Mouse (Mus musculus) neural tube, embryonic 11.5 days (tissue): ENCODE data around the gene Gm10392. TPM values are rescaled to one million over a fixed set of nuclear protein-coding genes. Genes with fewer than 3 reads are reported as not detected.

Source experiments
- ATAC-seq: fragments of 200-750 bp; cut with Nextera tagmentation; 2 replicates; pipeline ENCODE4 v1.8.0; 2017; ENCODE audit warnings: moderate number of reproducible peaks, mild to moderate bottlenecking, moderate TSS enrichment, moderate library complexity; ENCODE audit not compliant: insufficient read depth, low FRiP score, low TSS enrichment
- DNase-seq: peaks from one replicate; pipeline ENCODE4 v3.0.0-alpha.2; 2015; ENCODE audit warnings: low spot score
- H3K27ac ChIP-seq: fragments of 300-500 bp; sonication (generic); 2 replicates; pipeline ENCODE4 v1.5.1; 2014; ENCODE audit warnings: low read depth, mild to moderate bottlenecking, low read length
- H3K27me3 ChIP-seq: fragments of 300-500 bp; sonication (generic); 2 replicates; pipeline ENCODE4 v1.6.1; 2014; ENCODE audit warnings: mild to moderate bottlenecking, low read length, mixed read lengths; ENCODE audit not compliant: control insufficient read depth, insufficient read depth
- H3K36me3 ChIP-seq: fragments of 300-500 bp; sonication (generic); 2 replicates; pipeline ENCODE4 v1.6.1; 2014; ENCODE audit warnings: mild to moderate bottlenecking, low read length, moderate library complexity, mixed read lengths; ENCODE audit not compliant: control insufficient read depth, insufficient read depth
- H3K4me1 ChIP-seq: fragments of 300-500 bp; sonication (generic); 2 replicates; pipeline ENCODE4 v1.6.1; 2014; ENCODE audit warnings: low read length, mixed read lengths; ENCODE audit not compliant: control insufficient read depth, insufficient read depth
- H3K4me2 ChIP-seq: fragments of 300-500 bp; sonication (generic); 2 replicates; pipeline ENCODE4 v1.6.1; 2014; ENCODE audit warnings: low read depth, mild to moderate bottlenecking, moderate library complexity
- H3K4me3 ChIP-seq: fragments of 300-500 bp; sonication (generic); 2 replicates; pipeline ENCODE4 v1.5.1; 2014; ENCODE audit warnings: low read depth, low read length
- H3K9ac ChIP-seq: fragments of 300-500 bp; sonication (generic); 2 replicates; pipeline ENCODE4 v1.6.1; 2014; ENCODE audit warnings: mild to moderate bottlenecking, low read length
- H3K9me3 ChIP-seq: fragments of 300-500 bp; sonication (generic); 2 replicates; pipeline ENCODE4 v1.6.1; 2016; ENCODE audit warnings: low read length; ENCODE audit not compliant: control insufficient read depth
- WGBS: fragments of 180-500 bp; shearing (Covaris S2); extraction: QIAGEN DNeasy Blood & Tissue Kit; methylation state at CpG from one replicate; pipeline ENCODE4 v1.1.7; 2014; 5-methylcytosine and 5-hydroxymethylcytosine counted together
- polyA plus RNA-seq: library from polyadenylated mRNA; unstranded; fragments of >200 nt; fragmentation: Nextera tagmentation; extraction: Ambion mirVana; gene quantifications from 2 replicates; pipeline ENCODE4 v1.2.1, GENCODE M21; 2014

Gm10392 gene
- polyA plus RNA-seq, 1 experiment from 2014 or later = not detected

DNA sequence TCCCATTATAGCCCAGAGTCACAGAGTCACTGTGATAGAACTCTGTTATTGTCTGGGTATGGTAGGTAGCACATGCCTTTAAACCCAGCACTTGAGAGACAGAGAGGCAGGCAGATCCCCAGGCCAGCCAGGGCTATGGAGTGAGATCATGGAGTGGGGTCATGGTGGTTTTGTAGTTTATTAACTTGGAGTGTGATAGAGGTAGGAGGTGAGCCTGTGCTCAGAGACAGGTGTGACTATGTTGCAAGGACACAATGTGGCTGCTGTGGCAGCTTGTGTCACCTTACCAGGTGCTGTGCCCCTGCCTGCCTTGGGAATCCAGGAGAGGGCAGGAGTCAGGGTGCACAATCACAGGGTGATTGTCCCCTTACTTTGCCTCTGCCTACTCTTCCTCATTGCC is 23.5 kb downstream of the Gm10392 start:
- Histone ChIP-seq H3K4me1 (peaks cover 42% of the 10 kb centered on the region), H3K9ac (no peak overlapping the region), H3K4me2 (no peak overlapping the region)

DNA sequence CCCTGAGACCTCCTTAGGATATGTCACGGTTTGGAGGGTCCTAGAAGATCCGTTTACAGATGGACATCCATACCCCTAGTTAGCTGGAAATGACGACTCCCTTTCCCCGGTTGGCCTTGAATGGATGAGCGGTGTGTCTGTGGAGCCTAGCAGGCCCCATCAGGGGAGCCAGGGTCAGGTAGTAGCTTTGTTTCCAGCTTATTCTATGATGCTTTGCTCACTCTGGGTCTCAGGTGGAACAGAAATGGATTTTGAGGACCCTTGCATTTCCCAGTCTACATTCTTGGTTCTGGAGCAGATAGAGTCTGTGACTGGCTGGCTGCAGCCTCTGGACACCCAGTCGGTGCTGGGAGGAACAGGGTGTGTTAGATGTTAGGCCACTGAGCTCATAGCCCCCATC is 24.2 kb downstream of the Gm10392 start:
- Histone ChIP-seq H3K4me1 (peaks cover 47% of the 10 kb centered on the region), H3K9me3 (no peaks in the 10 kb centered on the region), H3K36me3 (0 out of 2 replicates have a peak, but pooled peaks cover 3% of the 10 kb centered on the region), H3K9ac (no peak overlapping the region), H3K4me2 (peak overlapping the region; percentile 88), H3K4me3 (no peak overlapping the region; the same call in 1 of the 2 replicates), H3K27ac (no peak overlapping the region), H3K27me3 (no peaks in the 10 kb centered on the region)
- ATAC-seq (no peak), DNase-seq (no peak)
- 81% methylated on average over 6 of the region's 6 CpGs for WGBS

More for the DNA sequence above, 23.5 kb downstream of the Gm10392 start:
- no peaks in the 10 kb centered on the region for H3K9me3 ChIP-seq
- peaks cover 5% of the 10 kb centered on the region; the same call in 1 of the 2 replicates for H3K36me3 ChIP-seq
- no peak overlapping the region for H3K4me3 ChIP-seq
- no peak overlapping the region for H3K27ac ChIP-seq
- no peak for DNase-seq
- H3K27me3 ChIP-seq = no peaks in the 10 kb centered on the region
- no peak for ATAC-seq

DNA sequence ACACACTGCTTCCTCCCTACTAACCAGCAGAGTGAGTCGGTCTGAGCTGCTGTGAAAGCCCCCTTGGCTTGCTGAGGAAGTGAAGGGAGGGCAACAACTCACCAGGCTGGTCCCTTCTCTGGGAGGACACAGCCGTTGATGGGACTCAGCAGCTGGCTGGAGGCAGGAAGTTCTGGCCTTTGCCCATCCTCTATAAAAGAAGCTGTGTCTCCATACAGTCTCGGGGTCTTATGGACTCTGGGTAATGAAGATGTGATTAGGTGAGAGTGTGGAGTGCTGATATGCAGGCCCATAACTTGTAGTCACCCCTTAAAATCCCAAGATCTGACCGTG is 24.7 kb downstream of the Gm10392 start:
- peaks cover 47% of the 10 kb centered on the region for H3K4me1 ChIP-seq
- H3K4me2 ChIP-seq = peak overlapping the region; percentile 88
- DNase-seq (no peak), ATAC-seq (no peak)
- peak overlapping the region; percentile 85; the same call in 1 of the 2 replicates for H3K27ac ChIP-seq
- H3K9ac ChIP-seq = peak overlapping the region; percentile 93
- H3K36me3 ChIP-seq = 0 out of 2 replicates have a peak, but pooled peaks cover 2% of the 10 kb centered on the region
- H3K4me3 ChIP-seq = peak overlapping the region; percentile 94
- H3K9me3 ChIP-seq = no peaks in the 10 kb centered on the region
- no peaks in the 10 kb centered on the region for H3K27me3 ChIP-seq
- WGBS = 32% methylated on average over 4 of the region's 4 CpGs

DNA sequence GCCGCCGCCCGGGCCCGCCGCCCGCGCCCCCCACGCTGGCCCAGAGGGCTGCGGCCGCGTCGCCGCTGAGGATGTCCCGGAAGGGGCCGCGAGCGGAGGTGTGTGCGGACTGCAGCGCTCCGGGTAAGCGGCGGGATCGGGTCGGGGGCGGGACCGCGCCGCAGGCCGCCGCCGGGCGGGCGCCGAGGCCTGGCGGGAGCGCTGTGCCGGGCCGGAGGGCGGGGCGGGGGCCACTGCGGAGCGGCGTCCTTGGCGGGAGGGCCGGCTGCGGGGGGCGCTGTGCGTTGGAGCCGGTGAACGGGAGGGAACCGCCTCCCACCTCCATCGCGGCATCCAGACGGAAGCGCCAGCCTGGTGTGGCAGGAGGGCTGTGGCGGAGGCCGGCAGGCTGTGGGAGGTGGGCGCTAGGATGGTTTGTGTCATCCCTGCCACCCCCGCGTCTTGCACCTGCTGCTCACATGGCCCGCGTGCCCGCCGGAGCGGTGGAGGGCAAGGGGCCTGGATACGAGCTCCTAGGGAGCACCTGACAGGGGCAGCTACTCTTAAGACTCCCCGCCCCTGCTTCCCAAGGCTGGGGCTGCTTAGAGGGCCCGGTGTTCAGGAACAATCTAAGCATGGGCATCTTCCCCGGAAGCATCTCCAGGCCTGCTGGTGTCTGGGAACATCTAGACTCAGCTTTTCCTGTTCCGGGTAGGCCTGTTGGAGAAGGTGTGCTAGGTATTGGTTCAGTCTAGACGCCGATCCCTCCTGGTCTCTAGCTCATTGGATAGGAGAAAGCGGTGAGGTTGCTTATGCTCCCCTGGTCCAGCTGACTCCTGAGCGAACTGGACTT is 25.3 kb downstream of the Gm10392 start, which contains the start of gene Git1:
Gene Git1 (plus strand): TSS at position 51 of the 832 bp plus-strand sequence.
- peak within 1 kb of the TSS; percentile 88 for H3K4me2 ChIP-seq
- H3K27ac ChIP-seq = peak within 1 kb of the TSS; percentile 89
- H3K36me3 ChIP-seq = no peaks in the 10 kb centered on the region
- no peaks in the 10 kb centered on the region for H3K27me3 ChIP-seq
- H3K4me1 ChIP-seq = peaks cover 47% of the 10 kb centered on the region
- peak within 1 kb of the TSS; percentile 94 for H3K4me3 ChIP-seq
- peak; percentile 55 for DNase-seq
- WGBS = 2% methylated on average over 45 of the region's 74 CpGs
- ATAC-seq = no peak
- no peaks in the 10 kb centered on the region for H3K9me3 ChIP-seq
- peak within 1 kb of the TSS; percentile 93 for H3K9ac ChIP-seq

DNA sequence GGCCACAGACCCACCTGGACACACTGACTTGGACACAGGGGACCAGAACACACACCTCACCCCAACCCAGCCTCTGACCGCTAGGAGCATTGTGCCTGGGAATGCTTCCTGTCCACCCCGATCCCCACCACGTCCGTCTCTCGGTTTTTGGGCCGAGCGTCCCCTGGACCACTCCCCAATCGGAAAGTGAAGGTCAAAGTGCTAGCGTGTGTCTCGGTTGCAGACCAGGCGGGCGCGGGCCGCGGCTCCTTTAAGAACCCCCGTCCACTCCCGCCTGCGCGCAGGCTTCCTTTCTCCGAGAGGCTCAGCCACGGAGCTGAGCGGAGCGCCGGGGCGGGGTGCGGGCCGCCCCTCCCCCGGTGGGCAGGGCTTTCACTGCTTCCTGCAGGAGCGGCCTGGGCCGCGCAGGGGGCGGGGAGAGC is 26.1 kb downstream of the Gm10392 start:
- H3K4me3 ChIP-seq = peak overlapping the region; percentile 94
- H3K4me2 ChIP-seq = peak overlapping the region; percentile 88
- peak; percentile 94 for DNase-seq
- H3K9ac ChIP-seq = peak overlapping the region; percentile 93
- no peaks in the 10 kb centered on the region for H3K27me3 ChIP-seq
- peak overlapping the region; percentile 85 for H3K27ac ChIP-seq
- no peaks in the 10 kb centered on the region for H3K36me3 ChIP-seq
- ATAC-seq = peak; percentile 74
- peaks cover 55% of the 10 kb centered on the region for H3K4me1 ChIP-seq
- WGBS = under 1% methylated on average over 28 of the region's 32 CpGs
- H3K9me3 ChIP-seq = no peaks in the 10 kb centered on the region

DNA sequence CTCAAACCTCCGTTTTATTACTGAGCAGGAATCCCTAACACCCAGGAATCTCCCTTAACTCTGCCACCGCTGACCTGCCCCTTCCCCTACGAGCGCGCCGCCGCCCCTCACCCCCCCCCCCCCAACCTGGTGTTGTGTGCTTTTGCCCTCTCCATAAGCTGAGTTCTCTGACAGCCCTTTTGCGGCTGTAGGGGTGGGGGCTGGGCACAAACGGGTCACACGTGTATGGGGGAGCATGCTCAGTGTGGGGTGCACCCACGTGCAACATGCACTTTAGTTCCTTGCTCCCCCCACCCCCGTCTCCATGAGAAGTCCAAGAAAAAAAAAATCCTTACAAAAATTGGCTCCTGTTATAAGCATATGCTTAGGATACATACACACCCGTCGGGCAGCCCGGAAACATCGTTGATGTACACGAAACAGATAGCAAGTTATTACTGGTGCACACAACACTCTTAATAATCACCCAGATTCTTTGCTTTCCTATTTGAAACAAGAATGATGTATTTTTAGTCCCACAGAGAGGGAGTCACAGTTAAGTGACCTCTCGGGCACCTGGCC is 26.6 kb downstream of the Gm10392 start:
- under 1% methylated on average over 14 of the region's 18 CpGs for WGBS
- H3K27me3 ChIP-seq = no peaks in the 10 kb centered on the region
- peaks cover 55% of the 10 kb centered on the region for H3K4me1 ChIP-seq
- H3K4me3 ChIP-seq = peak overlapping the region; percentile 94
- H3K36me3 ChIP-seq = no peaks in the 10 kb centered on the region
- H3K4me2 ChIP-seq = peak overlapping the region; percentile 88
- H3K9ac ChIP-seq = peak overlapping the region; percentile 93
- ATAC-seq (no peak), DNase-seq (peak; percentile 36)
- H3K27ac ChIP-seq = peak overlapping the region; percentile 89
- no peaks in the 10 kb centered on the region for H3K9me3 ChIP-seq

DNA sequence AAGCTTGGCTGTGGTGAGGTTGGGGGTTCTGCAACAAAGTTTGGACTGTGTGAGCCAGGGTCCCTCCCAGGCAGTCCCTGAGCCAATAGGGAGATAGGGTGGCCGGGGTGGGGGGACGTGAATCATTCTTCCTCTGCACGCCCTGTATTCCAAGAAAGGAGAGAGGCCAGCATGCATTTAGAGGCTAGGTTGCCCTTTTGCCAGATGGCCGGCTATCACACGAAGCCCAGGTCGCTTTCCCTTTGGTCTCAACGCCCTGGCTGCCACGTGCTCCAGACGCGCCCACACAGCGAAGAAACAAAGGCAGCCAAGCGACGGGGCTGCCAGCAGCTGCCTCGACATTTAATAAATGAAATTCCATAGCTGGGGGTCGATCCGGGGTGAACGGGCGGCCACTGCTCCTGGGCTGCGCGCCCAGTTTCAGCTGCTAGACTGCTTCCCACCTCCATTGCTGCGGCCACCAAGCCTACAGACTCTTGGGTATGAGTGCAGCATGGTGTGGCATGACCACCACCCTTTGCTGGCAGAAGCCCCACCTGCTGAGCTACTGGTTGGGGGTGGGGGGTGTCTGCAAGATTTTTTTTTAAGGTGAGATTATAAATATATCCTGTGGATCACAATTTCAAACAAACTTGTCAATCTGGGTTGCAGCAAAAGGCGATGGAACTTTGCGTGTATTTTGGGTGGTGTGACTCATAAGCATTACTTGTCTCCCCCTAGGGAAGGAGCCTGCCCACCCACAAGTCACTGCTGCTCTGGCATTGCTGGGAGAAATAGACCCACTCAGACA is 27.3 kb downstream of the Gm10392 start:
- Histone ChIP-seq H3K4me2 (peak overlapping the region; percentile 88), H3K9me3 (no peaks in the 10 kb centered on the region), H3K36me3 (no peaks in the 10 kb centered on the region), H3K9ac (peak overlapping the region; percentile 93), H3K4me1 (peaks cover 56% of the 10 kb centered on the region), H3K27me3 (no peaks in the 10 kb centered on the region), H3K4me3 (peak overlapping the region; percentile 94), H3K27ac (peak overlapping the region; percentile 89)
- DNase-seq (peak; percentile 86), ATAC-seq (peak; percentile 53)
- WGBS = under 1% methylated on average over 23 of the region's 23 CpGs

DNA sequence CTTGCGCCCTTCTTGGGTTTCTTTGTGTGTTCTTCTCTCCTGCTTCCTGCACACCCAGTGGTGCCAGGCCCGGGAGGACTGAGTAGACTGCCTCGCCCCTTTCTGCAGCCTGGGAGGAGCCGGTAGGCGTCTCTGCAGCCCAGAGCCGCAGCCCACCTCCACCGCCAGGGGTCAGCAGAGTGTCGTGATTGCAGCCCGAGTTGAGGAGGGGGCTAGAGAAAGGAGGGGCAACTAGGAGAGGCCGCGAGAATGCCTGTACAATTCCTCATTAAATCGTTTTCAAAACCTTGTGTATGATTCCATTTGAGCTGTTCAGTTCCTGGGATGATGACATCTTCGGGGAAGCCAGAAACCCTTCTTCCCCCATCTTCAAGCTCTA is 27.9 kb downstream of the Gm10392 start:
- peak overlapping the region; percentile 94 for H3K4me3 ChIP-seq
- no peaks in the 10 kb centered on the region for H3K27me3 ChIP-seq
- peak overlapping the region; percentile 88 for H3K4me2 ChIP-seq
- WGBS = under 1% methylated on average over 13 of the region's 13 CpGs
- peak; percentile 97 for DNase-seq
- ATAC-seq = peak; percentile 59
- H3K9me3 ChIP-seq = no peaks in the 10 kb centered on the region
- H3K36me3 ChIP-seq = no peaks in the 10 kb centered on the region
- peaks cover 62% of the 10 kb centered on the region for H3K4me1 ChIP-seq
- H3K27ac ChIP-seq = peak overlapping the region; percentile 89
- peak overlapping the region; percentile 93 for H3K9ac ChIP-seq
